Mouse (Mus musculus): ENCODE measurements around the gene Tmem14a.

DNA sequence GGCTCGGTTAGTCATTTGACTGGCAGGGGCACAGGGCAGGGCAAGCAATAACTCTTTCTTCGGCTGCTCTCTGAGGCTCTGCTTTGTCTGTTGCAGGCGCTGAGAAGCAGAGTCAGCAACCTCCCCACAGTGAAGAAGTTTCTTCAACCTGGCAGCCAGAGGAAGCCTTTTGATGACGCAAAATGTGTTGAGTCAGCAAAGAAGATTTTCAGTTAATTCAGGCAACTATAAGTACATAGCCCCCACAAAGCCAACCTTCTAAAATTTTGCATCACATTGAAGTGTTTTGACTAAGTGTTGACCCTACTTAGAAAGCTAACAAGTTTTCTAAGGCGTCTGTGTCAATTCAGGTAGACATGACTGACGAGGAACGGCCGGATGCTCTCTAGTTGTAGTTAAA lies 46.4 kb downstream of the Tmem14a start:
- no peak for TF ChIP-seq MYOD1 (IDR thresholded peaks at IDR 0.05; ENCODE audit: control insufficient read depth in 1 of 3, insufficient read length in 2 of 3, low read depth in 2 of 3)
- no peak for TF ChIP-seq TCF12 (IDR thresholded peaks at IDR 0.05; ENCODE audit: insufficient read depth, poor library complexity, severe bottlenecking)
